Mouse (Mus musculus) CH12.LX (cell line): ENCODE data around the gene Clock.

Experiments
- BHLHE40 ChIP-seq: IDR thresholded peaks from 2 replicates; pipeline ENCODE4 v1.6.1; 2011; ENCODE audit warnings: mild to moderate bottlenecking, low read depth, low read length, improper control_type of control experiment
- CTCF ChIP-seq, 2 experiments: IDR thresholded peaks in 1 of 2; conservative IDR thresholded peaks in 1 of 2; 2 replicates each; pipeline ENCODE4 v1.5.1; 2011 to 2012; ENCODE audit warnings: low read depth in 2 of 2, low read length in 2 of 2, improper control_type of control experiment in 1 of 2, inconsistent platforms in 1 of 2, mild to moderate bottlenecking in 1 of 2, moderate library complexity in 1 of 2
- HCFC1 ChIP-seq: IDR thresholded peaks from 2 replicates; pipeline ENCODE4 v1.6.1; 2012; ENCODE audit warnings: low read depth, mild to moderate bottlenecking, inconsistent platforms, low read length, improper control_type of control experiment
- JUND ChIP-seq: conservative IDR thresholded peaks from 2 replicates; pipeline ENCODE4 v1.6.1; 2011; ENCODE audit warnings: low read depth, low read length, improper control_type of control experiment
- MAX ChIP-seq: IDR thresholded peaks from 2 replicates; pipeline ENCODE4 v1.6.1; 2011; ENCODE audit warnings: low read length, improper control_type of control experiment
- POLR2AphosphoS2 ChIP-seq: IDR thresholded peaks from 2 replicates; pipeline ENCODE4 v1.6.1; 2011; ENCODE audit warnings: low read depth, low read length, improper control_type of control experiment
- SIN3A ChIP-seq: IDR thresholded peaks from 2 replicates; pipeline ENCODE4 v1.6.1; 2012; ENCODE audit warnings: low read length, improper control_type of control experiment, inconsistent platforms

GRCm38 (mm10) chr5:76193075-76193474 lies 111.5 kb downstream of the Clock start:
- no peak for TF ChIP-seq BHLHE40
- no peak for TF ChIP-seq POLR2AphosphoS2
- TF ChIP-seq CTCF (conservative IDR thresholded peaks at IDR 0.05 in 1 of 2, IDR thresholded peaks at IDR 0.05 in 1 of 2; ENCODE audit: low read depth in 2 of 2, low read length in 2 of 2): no peak
- TF ChIP-seq HCFC1: no peak
- no peak for TF ChIP-seq JUND
- TF ChIP-seq SIN3A: no peak
- no peak for TF ChIP-seq MAX
